Mouse (Mus musculus) hindlimb bud, embryonic 11.5 days (tissue): Measurements from ENCODE around the gene Gtf2e1.

Source experiments
- DNase-seq: peaks from one replicate; pipeline ENCODE4 v3.0.0-alpha.2; 2012; ENCODE audit warnings: low read depth, low spot score; ENCODE audit errors: extremely low spot score

Gtf2e1 gene

DNA sequence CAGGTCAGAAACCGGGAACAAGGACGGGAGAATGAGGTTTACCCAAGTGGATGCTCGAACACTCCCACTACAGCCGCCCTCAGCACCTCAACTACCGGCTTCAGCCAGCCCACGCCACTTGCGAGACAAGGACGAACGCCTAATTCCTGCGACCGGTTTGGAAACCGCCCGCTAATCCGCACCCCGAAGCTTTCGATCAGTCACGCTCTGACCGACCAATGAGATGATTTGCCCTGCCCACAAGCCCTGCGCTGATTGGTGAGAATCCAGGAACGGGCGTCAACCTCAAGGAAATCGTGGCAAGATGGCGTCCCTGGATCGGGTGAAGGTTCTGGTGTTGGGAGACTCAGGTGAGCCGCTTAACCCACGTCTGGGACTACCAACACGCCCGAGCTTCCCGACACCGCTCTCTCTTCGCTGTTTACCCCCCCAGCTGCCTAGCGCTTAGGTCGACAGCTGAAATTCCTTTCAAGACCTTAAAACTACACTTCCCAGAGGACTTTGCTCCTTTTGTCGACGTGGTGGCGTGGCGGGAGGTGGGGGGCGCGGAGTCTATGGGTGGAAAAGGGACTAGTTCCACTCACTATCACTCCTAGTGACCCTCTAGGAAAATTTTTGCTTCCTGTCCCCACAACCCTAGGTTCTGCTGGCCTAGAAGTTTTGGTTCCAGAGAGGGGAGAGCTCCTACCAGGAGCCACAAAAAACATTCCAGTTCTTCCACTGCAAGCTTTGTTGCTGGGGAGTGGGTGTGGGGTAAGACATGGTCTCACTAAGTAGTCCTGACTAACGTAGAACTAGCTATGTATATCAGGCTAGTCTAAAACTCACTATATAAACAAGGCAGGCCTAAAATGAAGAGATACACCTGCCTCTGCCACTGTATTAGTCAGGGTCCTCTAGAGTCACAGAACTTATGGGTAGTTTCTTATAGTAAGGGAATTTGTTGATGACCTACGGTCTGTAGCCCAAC lies at the start of gene Gtf2e1, which contains the start of gene Rabl3:
Gtf2e1 (minus strand) TSS at position 179 of the 970 bp plus-strand sequence.
Rabl3 (plus strand) TSS at position 275 of the 970 bp plus-strand sequence.
- DNase-seq, result peak; percentile 95

DNA sequence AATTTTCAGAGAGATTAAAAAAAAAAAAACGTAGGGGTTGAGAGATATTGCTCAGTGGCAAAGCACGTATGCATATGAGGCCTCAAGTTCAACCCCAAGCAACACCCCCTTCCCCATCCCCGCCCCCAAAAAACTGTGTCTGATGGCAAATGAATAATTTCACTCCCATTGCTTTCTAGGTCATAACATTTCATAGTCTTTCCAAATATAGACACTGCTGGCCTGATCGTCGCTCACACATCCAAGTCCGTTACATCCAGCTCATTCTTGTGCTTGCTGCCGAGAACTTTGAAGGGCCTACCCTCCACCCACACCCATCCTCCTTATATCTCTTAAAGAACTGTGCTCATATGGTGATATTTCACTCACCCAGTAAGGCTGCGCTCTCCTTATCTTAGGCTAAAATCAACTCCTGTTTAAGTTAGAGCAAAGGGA lies 45.6 kb upstream of the Gtf2e1 start:
- no peak for DNase-seq

DNA sequence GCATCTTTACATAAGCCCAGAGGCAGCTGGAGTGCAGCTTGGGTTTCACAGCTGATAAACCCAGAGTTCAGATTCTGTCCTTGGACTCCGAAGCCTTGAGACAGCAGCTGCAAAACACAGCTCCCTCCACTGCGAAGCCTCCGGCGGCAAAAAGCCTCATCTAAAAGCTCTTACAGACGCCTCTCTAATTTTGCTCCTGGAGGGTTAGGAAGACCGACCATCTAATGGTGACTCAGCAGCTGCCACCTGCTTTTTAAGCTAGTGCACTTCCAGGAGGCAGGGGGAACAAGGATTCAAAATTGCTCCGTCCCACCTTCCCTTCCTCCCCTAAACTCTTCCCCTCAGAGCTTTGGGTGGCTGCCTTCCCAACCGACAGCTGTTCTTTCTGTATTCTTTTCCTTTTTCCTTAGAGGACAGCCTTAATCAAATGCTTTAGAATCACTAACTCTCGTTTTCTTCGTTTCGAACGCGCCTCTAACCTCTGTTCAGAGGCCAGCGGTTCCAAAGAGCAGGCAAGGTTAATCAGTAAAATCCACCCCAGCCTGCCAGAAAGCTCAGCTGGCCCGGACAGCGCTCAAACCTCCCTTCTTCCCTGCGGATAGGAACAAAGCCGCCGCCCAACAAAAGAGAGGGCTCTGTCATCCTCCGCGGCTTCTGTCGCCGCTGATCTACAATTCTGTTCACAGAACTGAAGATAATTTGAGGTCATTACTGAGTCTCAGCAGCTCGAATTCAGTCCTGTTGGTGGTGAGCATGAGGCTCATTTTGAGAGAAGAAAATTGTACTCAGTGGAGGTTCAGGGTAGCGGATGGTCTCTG lies 44.8 kb upstream of the Gtf2e1 start:
- DNase-seq, result no peak

DNA sequence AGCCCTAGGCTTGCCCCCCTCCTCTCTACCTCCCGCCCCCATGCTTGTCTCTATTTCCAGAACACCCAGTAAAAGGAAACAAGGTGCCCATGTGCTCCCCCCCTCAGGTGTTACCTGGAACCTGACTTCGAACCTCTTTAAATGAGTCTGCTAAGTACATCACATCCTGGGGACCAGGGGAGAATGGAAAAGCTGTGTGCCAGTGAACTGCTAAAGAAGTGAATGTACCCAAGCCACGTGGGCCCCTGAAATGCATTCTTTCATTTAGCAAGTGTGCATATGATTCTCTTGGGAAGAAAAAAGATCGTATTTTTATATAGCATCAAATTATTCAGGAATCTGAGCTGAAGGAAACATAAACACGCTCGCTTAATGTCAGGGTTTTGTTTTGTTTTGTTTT lies 44.2 kb upstream of the Gtf2e1 start:
- DNase-seq, result no peak

DNA sequence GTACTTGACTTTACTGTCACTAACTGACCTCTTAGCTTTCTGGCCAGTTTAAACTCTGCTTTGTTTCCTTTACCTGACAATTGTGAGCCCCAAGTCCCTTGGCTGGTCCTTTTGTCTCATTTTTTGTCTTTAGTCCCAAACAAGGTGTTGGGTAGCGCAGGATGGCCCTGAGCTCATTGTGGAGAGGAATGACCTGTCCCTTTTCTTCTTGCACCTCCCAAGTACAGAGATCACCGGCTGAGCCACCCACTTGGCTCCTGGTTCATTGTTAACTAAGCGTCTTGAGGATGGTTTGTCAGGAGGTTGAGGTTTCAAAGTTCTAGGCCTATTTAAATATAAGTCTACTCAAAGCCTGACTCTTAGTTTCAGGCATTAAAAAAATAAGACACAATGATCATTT lies 43.7 kb upstream of the Gtf2e1 start:
- no peak for DNase-seq

DNA sequence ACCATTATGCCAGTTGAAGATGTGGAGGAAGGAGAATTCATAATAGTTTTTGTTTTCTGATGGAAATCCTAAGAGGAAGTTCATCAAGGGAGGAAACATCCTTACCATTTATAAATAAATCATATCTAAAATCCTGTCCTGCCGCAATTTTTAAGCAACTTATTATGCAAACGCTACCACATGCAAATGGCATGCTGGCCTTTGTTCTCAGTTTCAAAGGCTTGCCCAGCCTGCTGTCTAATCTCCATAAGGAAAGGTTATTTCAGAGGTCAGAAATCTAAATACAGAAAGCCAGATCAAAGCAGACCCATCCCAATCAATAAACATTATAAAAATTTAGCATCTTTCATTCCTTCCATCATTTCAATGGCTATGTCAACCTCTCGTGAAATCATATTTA lies 42.3 kb upstream of the Gtf2e1 start:
- no peak for DNase-seq

DNA sequence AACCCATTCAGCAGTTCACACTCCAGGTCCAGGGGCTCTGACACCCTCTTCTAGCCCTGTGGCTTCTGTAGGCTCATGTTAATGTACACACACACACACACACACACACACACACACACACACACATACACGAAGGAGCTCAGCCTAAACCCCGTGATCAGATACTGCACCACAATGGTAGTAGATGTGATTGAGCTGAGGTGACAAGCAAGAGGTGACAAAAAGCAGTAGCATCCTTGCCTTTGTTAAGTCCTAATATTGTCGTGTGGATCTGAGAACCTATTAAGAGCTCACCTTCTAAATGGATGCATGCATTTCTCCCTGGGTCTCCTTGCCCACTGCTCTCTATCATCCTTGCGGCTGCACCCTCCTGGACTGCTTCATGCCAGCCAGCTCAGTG lies 41.1 kb upstream of the Gtf2e1 start:
- no peak for DNase-seq

DNA sequence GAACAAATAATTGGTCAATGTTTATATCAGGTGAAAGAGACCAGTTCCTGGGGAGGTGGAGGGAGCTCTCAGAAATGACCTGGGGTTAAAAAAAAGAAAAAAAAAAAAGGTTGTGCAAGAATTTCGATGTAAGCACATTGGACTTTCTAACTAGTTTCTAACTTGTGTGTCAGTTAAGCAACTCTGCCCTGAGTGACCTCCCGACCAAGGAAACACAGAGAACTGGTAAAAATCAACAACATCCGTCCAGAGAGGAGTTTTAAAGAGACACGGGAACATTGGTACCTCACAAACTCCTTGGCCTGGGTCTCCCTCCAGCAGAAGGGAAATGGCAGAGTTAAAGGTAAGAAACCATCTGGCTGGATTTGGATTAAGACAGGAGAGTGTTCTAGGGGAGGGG lies 40.4 kb upstream of the Gtf2e1 start, which contains the start of gene Hgd:
Hgd (plus strand) TSS at position 160 of the 400 bp plus-strand sequence.
- no peak for DNase-seq

DNA sequence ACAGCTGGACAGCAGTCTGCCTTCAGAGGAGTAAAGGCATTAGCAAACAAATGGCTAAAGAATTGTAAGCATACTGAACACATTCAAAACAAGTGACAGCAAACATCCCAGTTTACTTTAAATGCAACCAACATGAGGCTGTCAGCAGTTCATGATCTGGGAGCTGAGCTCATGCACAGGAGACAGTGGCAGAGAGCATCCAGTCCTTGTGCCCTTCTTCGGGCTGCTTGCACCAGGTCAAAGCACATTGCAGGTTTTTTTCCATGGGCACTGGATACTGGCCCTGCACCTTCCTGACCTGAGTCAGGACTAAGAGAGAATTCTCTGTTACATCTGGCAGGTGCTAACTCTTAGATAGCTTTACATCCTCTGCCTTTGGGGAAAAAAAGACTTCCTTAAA lies 40.0 kb upstream of the Gtf2e1 start:
- DNase-seq, result no peak

DNA sequence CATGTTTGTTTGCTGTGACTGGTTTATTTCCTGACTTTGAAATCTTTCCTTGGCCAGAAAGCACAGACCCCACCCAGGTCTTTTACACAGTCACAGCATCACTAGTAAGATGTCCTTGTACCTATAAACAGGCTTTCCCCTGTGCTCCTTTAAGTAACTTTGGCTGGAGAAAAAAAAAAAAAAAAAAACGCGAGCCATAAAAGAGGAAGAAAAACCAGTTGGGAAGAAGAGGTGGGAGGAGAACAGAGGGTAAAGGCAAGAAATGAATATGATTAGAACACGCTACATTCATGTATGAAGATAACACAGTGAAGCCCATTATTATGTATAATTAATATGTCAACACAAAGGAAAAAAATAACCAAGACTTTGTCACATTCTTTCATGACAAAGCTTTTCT lies 35.7 kb upstream of the Gtf2e1 start:
- DNase-seq, result no peak

DNA sequence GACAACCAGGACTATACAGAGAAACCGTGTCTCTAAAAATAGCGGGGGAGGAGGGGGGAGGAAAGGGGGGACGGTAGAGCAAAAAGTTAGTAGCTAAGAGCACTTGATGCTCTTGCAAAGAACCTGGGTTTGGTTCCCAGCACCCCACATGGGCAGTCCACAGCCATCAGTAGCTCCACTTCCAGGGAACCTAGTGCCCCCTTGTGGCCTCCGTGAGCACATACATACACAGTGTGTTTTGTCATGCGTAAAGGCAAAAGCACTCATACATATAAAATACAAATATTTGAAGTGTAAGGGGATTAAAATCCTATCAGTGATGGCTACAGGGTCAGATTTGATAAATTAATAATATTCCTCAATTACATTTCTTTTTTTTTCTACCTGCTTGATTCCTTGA lies 33.5 kb upstream of the Gtf2e1 start:
- no peak for DNase-seq

DNA sequence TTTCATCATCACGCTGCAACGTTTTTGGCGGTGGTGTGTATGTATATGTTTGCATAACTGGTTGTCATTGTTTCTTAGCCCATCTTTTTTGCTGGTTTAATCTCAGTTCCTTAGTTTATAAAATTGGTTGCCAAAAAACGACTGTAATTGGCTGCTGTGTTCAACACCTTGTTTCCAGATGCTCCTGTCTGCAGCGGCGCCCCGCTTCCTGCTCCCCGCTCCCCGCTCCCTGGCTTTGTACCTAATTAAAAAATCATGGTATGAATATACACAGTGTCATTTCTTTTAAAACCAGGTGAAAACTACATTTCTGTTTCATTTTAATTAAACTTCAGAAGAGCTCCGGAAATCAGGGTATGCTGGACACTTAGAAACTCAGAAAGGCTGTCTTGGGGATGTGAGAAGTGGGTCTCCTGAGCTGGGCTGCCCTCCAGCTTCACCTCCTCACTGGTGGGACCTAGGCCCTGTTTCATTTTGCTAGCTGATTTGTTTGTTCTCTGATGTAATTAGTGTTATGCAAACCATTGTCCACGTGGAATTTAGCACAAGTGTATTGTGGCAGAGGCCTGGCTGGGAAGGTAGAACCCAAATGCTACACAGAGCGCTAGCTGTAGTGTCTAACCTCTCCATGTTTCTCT lies 32.6 kb upstream of the Gtf2e1 start:
- no peak for DNase-seq

DNA sequence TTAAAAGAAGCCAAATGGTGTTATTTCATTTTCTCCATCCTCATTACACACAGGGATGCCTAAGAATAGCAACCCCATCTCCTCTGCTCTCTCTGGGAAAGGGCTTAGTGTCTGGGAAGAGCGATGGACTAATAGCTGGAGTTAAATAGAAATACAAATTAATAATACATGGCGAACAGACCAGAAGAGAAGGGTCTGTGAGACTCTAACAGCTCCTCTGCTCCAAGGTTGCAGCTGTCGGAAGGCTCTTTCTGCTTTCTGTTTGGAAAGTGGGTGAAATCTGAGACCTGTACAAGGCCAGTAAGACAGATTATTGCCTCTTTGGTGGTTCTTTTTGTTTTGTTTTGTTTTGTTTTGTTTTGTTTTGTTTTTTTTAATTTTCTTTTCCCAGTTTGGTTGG lies 32.0 kb upstream of the Gtf2e1 start:
- no peak for DNase-seq

DNA sequence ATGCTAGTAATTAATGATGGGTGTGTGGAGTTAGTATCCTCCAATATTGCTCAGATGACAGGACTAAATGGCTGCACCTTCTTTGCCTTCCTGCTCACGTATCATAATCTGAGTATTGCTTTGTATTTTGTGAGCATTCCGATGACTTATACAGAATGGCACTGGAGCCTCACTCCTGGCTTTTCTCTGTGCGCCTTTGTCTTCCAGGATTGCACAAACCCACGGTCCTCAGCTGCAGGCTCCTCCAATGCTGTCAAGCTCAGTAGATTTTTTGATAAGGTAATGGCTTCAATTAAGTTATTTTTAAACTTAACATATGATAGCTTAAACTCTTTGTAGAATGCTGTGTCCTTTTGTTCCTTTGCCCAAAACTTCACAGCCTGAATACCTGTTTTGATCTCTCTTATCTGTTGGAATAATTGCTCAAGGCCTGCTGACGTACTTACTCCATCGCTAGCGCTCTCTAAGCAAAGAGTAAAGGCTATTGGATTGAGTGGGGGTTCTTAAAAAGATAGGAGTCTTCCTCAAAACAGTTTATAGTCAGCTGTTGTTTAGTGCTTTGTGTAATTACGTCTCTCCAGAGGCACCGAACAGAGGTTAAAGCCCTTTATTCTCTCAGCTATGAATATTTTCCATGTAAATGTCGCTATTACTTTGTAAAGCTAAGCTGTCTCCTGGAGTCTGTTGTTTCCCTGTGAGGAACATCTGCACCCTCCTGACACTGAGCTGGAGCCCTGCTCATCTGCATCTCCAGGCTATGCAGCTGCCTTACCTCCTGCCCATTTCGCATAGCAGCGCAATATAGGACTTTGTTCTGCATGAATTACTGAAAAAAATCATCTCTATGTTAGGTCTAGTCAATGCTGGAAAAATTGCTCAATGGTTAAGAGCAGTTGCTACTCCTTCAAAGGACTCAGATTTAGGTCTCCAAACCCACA lies 27.8 kb upstream of the Gtf2e1 start:
- no peak for DNase-seq

DNA sequence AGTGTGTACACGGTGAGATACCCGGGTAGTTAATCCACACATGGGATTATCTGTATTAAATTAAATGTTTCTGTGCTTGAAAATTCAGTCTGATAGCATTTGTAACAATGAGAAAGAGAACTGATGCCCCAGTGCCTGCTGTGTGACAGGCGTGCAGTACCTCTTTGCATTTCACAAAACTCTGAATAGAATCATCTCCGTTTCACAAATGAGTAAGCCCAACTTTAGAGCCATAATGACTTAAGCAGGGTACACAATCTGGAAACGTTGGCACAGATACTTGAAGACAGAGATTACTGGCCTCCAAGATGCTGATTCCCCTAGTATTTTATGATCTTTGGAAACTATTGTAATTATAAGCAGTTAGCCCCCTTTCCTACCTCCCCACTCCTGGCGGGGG lies 26.5 kb upstream of the Gtf2e1 start:
- DNase-seq, result no peak

DNA sequence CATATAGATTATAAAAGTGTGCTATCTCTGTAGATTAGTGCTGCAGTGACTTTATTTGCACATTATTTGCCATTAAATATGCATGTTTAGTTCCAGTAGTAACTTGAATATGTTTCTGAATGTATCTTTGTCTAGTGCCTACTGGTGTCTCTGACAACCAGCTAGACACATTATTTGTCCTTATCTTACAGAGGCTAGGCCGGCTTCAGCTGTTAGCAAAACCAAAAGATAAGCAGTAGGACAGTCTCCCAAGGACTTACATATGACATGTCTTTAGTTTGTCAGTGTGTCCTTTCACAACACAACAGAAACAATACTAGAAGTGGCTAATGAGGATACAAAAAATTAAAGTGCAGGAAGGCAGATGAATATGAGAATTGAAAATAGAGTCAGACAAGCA lies 25.5 kb upstream of the Gtf2e1 start:
- no peak for DNase-seq

DNA sequence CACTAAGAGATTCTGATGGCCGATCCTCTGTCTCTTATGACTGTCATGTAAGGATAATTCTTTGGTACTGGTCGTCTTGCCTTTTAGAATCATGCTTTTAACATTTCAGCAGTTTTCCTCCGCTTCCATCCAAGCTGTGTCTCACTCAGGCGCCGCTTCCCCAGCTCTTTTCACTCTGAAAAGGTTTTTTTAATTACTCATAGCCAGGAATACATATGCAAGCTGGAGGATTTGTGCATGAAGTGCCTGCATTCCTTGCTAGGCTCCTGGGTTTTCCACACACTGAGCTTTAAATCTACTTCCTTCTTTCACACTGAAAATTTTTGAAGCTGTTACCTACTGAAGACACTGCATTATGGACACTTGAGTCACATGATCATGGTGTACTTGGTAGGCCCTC lies 23.4 kb upstream of the Gtf2e1 start:
- no peak for DNase-seq

DNA sequence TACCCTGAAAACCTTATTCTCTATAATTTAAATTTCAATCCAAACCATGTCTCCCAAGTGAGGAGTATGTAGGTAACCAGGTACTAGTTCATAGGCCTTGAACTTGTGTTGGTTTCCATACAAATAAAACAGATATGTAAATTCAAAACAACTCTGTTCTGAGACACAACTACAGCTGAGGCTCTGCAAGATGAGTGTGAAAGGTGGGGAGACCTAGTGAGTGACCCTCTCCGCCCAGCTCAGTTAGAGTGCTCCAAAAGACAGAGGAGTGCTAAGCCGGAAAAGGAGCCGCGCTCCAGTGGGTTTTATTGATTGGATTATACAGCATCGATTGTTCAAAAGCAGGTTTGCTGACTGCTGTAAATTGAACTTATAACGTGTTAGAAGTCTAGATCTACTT lies 22.8 kb upstream of the Gtf2e1 start:
- DNase-seq, result no peak

DNA sequence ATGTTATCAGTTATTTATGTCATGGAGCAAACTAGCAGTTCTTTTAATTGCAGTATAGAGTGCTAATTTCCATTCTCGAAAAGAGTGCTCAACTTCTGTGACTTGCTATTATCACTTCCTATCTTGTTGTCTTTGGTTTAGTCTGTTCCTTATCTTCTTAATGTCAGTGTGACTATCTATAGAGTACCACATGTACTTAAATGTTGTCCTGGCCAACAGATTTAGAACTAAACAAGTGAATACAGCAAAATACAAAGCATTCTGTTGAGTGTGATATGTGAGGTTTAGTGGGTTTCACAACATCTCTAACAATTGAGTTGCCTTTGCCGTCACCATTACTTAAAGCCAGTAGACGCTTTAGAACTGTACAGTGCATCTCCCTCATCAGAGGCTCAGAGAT lies 13.2 kb upstream of the Gtf2e1 start:
- DNase-seq, result no peak

DNA sequence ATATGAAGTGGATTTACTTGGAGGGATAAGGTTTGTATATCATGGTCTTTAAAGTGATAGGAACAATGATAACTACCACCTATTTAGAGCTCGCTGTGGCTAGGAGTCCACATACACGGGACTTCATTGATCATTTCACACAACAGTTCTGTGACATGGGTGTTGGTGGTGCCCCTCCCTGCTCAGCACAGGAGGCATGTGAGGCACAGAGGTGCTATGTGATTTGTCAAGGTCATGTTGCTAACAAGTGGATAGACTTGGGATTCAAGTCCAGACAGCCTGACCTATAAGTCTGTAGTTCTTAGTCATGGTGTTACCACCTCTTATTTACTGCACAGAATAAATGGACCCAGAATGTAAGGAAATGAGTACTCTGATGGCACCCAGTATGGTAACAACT lies 11.4 kb upstream of the Gtf2e1 start:
- no peak for DNase-seq
